Mouse (Mus musculus) left cerebral cortex, adult 11 months (tissue): ENCODE data around the gene Fgd1.

ENCODE experiments used
- DNase-seq: peaks from one replicate; pipeline ENCODE4 v3.0.0; 2022; ENCODE audit warnings: low spot score

Gene Fgd1

GRCm38 (mm10) chrX:151087418-151087817 is 41.5 kb downstream of the Fgd1 start:
- DNase-seq, result no peak

GRCm38 (mm10) chrX:151096171-151097058 is 50.5 kb downstream of the Fgd1 start, which contains the start of gene Tsr2:
Gene Tsr2 (minus strand): TSS chrX:151096543.
- peak; percentile 53 for DNase-seq

GRCm38 (mm10) chrX:151107301-151108067 is 61.5 kb downstream of the Fgd1 start:
- DNase-seq, result no peak

GRCm38 (mm10) chrX:151116795-151117194 is 70.8 kb downstream of the Fgd1 start:
- DNase-seq, result no peak

- DNase-seq, result no peak
Measured at GRCm38 (mm10) chrX:151117432-151117831, 71.5 kb downstream of the Fgd1 start.

- DNase-seq, result no peak
Measured at GRCm38 (mm10) chrX:151123933-151124332, 78.0 kb downstream of the Fgd1 start.

GRCm38 (mm10) chrX:151130493-151130892 is 84.5 kb downstream of the Fgd1 start:
- no peak for DNase-seq

GRCm38 (mm10) chrX:151132785-151133184 is 86.8 kb downstream of the Fgd1 start:
- no peak for DNase-seq
